Mouse (Mus musculus) heart, adult 2 months (tissue): ENCODE results near the gene Dok1.

ENCODE experiments used
- CTCF ChIP-seq: fragments of 200-600 bp; IDR thresholded peaks from 2 replicates; pipeline ENCODE4 v1.8.1; 2022; ENCODE audit warnings: antibody characterized with exemption, mild to moderate bottlenecking, moderate library complexity
- EP300 ChIP-seq: fragments of 200-500 bp; IDR thresholded peaks from 2 replicates; pipeline ENCODE4 v1.6.1; 2011; ENCODE audit warnings: low read depth, low read length, control low read depth; ENCODE audit not compliant: insufficient read depth
- POLR2A ChIP-seq: fragments of 200-500 bp; IDR thresholded peaks from 2 replicates; pipeline ENCODE4 v1.6.1; 2011; ENCODE audit warnings: mild to moderate bottlenecking, low read depth, low read length, control low read depth; ENCODE audit not compliant: insufficient read depth

DNA sequence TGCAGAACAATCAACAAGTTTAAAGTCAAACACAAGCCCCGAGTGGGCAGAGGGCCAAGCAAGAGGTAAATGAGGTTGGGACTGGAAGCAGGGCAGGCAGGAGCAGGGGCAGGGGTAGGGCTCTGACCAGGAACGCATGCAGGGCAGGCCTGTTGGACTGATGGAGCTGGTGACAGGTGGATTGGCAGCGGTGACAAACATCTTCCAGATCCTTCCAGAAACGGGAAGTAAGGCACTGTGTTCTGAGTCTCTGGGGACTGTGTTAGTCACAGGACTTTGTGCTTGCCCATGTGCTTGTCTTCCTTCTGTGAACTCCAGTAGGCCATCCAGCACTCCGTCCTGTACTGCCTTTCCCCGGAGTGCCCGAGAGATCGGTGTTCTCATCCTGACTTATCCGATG, 11.5 kb upstream of the Dok1 start:
- no peak for TF ChIP-seq CTCF
- TF ChIP-seq POLR2A, result no peak
- TF ChIP-seq EP300, result 0 out of 2 replicates have a peak, but pooled peaks have one; percentile 43
